Mouse (Mus musculus): ENCODE data around the gene Pdcd11. TPM values are rescaled to one million over a fixed set of nuclear protein-coding genes. Genes with fewer than 3 reads are reported as not detected.

The Pdcd11 gene
- 9.7 and 10.0 TPM in 2 replicates for polyA plus RNA-seq (2012; ENCODE audit: insufficient read depth, insufficient read length, missing spikeins)

DNA sequence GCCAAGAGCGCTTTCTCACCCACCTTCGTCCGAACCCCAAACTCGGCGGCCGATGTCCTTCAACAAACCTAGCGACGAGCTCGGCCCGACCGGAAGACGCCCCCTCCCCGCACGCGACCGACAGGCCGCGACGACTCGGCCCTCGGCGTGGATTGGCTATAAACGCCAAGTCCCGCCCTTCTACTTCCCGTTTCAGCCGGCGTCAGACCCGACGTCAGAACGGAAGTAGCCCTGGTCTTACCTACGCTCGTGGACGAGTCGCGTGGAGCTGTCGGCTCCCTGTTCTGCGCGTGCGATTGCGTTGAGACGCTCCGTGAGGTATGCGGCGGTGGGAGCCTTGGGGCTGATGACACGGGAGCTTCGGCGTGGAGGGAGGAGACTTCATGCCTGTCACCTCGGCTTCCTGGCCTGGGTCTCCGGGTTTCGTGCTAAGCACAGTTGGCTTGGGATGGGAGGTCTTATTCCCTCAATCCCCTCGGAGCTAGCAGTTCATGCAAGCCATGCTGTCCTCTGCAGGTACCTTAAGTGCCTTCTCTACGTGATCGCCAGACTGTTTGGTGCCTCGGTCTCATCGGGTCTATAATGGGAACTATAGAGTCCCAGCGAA, at the start of gene Pdcd11, which contains the start of gene Usmg5:
Pdcd11 (plus strand) TSS at position 219 of the 607 bp plus-strand sequence.
Usmg5 (minus strand) TSS at position 98 of the 607 bp plus-strand sequence.
- TF ChIP-seq POLR2A (IDR thresholded peaks at IDR 0.05; ENCODE audit: borderline replicate concordance, low read depth, low read length) (peak; percentile 52; the same call in 1 of the 2 replicates), CTCF (IDR thresholded peaks at IDR 0.05; ENCODE audit: low read depth, low read length) (no peak)
- Histone ChIP-seq H3K4me1 (ENCODE audit: control insufficient read depth, insufficient read depth, low read length) (peaks cover 17% of the 10 kb centered on the region), H3K27ac (ENCODE audit: insufficient read depth, low read depth, low read length) (peak within 1 kb of the TSS; percentile 46), H3K4me3 (ENCODE audit: insufficient read depth, low read length) (peak within 1 kb of the TSS; percentile 86)

GRCm38 (mm10) chr19:47043608-47044007, 47.0 kb upstream of the Pdcd11 start:
- no peak overlapping the region for H3K4me3 ChIP-seq (ENCODE audit: insufficient read depth, low read length)
- 0 out of 2 replicates have a peak overlapping the region, but pooled peaks have one; percentile 4 for H3K27ac ChIP-seq (ENCODE audit: insufficient read depth, low read depth, low read length)
- H3K4me1 ChIP-seq (ENCODE audit: control insufficient read depth, insufficient read depth, low read length): 0 out of 2 replicates have a peak, but pooled peaks cover 4% of the 10 kb centered on the region
- TF ChIP-seq POLR2A (IDR thresholded peaks at IDR 0.05; ENCODE audit: borderline replicate concordance, low read depth, low read length) (no peak), CTCF (IDR thresholded peaks at IDR 0.05; ENCODE audit: low read depth, low read length) (peak; percentile 39; the same call in 1 of the 2 replicates)

GRCm38 (mm10) chr19:47046343-47046742, 44.2 kb upstream of the Pdcd11 start:
- no peak overlapping the region for H3K4me3 ChIP-seq (ENCODE audit: insufficient read depth, low read length)
- H3K27ac ChIP-seq (ENCODE audit: insufficient read depth, low read depth, low read length): no peak overlapping the region
- no peak for TF ChIP-seq POLR2A (IDR thresholded peaks at IDR 0.05; ENCODE audit: borderline replicate concordance, low read depth, low read length)
- TF ChIP-seq CTCF (IDR thresholded peaks at IDR 0.05; ENCODE audit: low read depth, low read length): no peak
- peaks cover 11% of the 10 kb centered on the region; the same call in 1 of the 2 replicates for H3K4me1 ChIP-seq (ENCODE audit: control insufficient read depth, insufficient read depth, low read length)

GRCm38 (mm10) chr19:47047236-47047833, 43.2 kb upstream of the Pdcd11 start:
- Histone ChIP-seq H3K4me1 (ENCODE audit: control insufficient read depth, insufficient read depth, low read length) (peaks cover 11% of the 10 kb centered on the region; the same call in 1 of the 2 replicates), H3K4me3 (ENCODE audit: insufficient read depth, low read length) (no peak overlapping the region), H3K27ac (ENCODE audit: insufficient read depth, low read depth, low read length) (no peak overlapping the region)
- no peak for TF ChIP-seq CTCF (IDR thresholded peaks at IDR 0.05; ENCODE audit: low read depth, low read length)
- no peak for TF ChIP-seq POLR2A (IDR thresholded peaks at IDR 0.05; ENCODE audit: borderline replicate concordance, low read depth, low read length)

DNA sequence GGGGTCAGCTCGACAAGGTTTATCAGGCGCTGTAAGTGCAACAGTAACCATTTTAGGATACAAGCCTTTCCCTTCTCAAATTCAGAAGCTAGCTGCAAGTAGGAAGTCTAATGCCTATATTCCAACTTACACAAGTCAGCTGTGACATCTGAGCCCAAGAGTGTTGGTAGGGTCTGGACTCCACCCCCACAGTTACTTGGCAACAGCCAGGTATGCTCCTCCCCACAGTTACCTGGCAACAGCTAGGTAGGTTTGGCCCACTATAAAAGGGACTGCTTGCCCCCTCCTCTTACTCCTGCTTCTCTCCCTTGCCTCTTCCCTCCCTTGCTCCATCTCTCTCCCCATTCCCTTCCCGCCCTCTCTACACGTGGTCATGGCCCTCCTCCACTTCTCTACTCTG, 41.5 kb upstream of the Pdcd11 start:
- TF ChIP-seq POLR2A (IDR thresholded peaks at IDR 0.05; ENCODE audit: borderline replicate concordance, low read depth, low read length) (no peak), CTCF (IDR thresholded peaks at IDR 0.05; ENCODE audit: low read depth, low read length) (no peak)
- Histone ChIP-seq H3K4me3 (ENCODE audit: insufficient read depth, low read length) (no peak overlapping the region), H3K27ac (ENCODE audit: insufficient read depth, low read depth, low read length) (no peak overlapping the region), H3K4me1 (ENCODE audit: control insufficient read depth, insufficient read depth, low read length) (peaks cover 8% of the 10 kb centered on the region; the same call in 1 of the 2 replicates)

GRCm38 (mm10) chr19:47049840-47050239, 40.7 kb upstream of the Pdcd11 start:
- no peak for TF ChIP-seq POLR2A (IDR thresholded peaks at IDR 0.05; ENCODE audit: borderline replicate concordance, low read depth, low read length)
- no peak for TF ChIP-seq CTCF (IDR thresholded peaks at IDR 0.05; ENCODE audit: low read depth, low read length)
- Histone ChIP-seq H3K4me1 (ENCODE audit: control insufficient read depth, insufficient read depth, low read length) (peaks cover 7% of the 10 kb centered on the region; the same call in 1 of the 2 replicates), H3K27ac (ENCODE audit: insufficient read depth, low read depth, low read length) (no peak overlapping the region), H3K4me3 (ENCODE audit: insufficient read depth, low read length) (peak overlapping the region; percentile 90)

DNA sequence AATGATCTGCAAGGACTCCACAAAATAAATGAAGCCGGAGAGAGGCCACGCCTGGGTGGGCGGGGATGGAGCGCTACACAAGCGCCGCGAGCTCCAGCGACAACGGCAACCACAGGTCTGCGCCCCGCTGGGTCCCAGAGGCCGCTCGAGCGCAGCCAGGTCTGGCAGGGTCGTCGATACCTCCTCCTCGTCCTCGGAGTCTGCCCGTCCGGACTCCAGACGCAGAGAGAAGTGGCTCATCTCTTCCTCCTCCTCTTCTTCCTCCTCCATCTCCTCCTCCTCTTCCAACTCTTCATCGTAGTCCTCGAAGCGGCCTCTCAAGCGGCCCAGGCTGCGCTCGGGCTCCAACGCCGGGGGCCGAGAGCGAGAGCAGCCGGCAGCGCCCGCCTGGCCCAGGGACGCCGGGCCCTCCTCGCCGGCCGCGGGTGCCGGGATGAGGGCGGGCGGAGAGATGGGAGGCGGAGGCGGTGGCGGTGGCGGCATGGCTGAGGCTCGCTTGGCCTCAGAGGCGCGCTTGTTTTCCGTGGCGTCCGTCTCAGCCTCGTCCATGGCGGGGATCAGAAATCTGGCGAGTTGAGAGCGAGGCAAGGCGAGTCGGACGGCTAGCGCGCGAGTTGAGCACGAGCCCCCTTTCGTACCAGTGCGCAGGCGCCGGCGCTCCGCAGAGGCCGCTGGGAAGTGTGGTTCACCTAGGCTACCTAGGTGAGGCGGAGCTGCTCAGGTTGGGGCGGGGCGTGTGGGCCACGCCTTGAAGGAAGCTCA, 40.1 kb upstream of the Pdcd11 start, which contains the start of gene Pcgf6:
Pcgf6 (minus strand) TSS at position 636 of the 762 bp plus-strand sequence.
- Histone ChIP-seq H3K4me1 (ENCODE audit: control insufficient read depth, insufficient read depth, low read length) (peaks cover 7% of the 10 kb centered on the region; the same call in 1 of the 2 replicates), H3K4me3 (ENCODE audit: insufficient read depth, low read length) (peak within 1 kb of the TSS; percentile 90), H3K27ac (ENCODE audit: insufficient read depth, low read depth, low read length) (peak within 1 kb of the TSS; percentile 35)
- TF ChIP-seq CTCF (IDR thresholded peaks at IDR 0.05; ENCODE audit: low read depth, low read length): no peak

DNA sequence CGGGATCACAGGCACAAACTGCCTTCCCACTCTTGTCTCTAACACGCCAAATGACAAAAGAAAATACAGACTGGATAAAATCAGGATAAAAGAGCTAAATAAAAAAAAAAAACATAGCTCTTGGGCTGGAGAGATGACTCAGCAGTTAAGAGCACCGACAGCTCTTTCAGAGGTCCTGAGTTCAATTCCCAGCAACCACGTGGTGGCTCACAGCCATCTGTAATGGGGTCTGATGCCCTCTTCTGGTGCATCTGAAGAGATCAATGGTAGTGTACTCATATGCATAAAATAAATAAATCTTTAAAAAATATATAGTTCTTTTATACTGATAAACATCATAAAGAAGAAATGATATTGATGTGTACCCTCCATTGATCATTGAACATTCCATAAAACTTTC, 37.6 kb upstream of the Pdcd11 start:
- H3K4me1 ChIP-seq (ENCODE audit: control insufficient read depth, insufficient read depth, low read length): peaks cover 7% of the 10 kb centered on the region; the same call in 1 of the 2 replicates
- no peak overlapping the region for H3K4me3 ChIP-seq (ENCODE audit: insufficient read depth, low read length)
- TF ChIP-seq CTCF (IDR thresholded peaks at IDR 0.05; ENCODE audit: low read depth, low read length) (no peak), POLR2A (IDR thresholded peaks at IDR 0.05; ENCODE audit: borderline replicate concordance, low read depth, low read length) (no peak)
- no peak overlapping the region for H3K27ac ChIP-seq (ENCODE audit: insufficient read depth, low read depth, low read length)

DNA sequence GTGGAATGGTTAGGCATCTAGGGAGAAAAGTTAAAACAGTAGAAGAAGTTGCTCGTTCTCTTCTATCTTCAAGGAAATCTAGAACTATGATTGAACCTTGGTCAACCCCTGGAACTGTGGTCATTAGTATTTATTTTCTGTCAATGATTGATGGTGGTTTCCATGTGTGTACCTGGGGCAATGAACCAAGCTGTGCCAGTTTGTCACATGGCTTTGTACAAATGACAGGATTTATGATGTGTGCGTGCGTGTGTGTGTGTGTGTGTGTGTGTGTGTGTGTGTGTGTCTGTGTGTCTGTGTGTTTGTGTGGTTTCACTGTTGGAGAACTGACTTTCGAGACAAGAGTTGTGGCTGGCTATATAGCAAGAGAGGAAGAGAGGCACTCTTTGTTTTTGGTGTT, 37.1 kb upstream of the Pdcd11 start:
- Histone ChIP-seq H3K4me1 (ENCODE audit: control insufficient read depth, insufficient read depth, low read length) (peaks cover 7% of the 10 kb centered on the region; the same call in 1 of the 2 replicates), H3K27ac (ENCODE audit: insufficient read depth, low read depth, low read length) (no peak overlapping the region), H3K4me3 (ENCODE audit: insufficient read depth, low read length) (no peak overlapping the region)
- TF ChIP-seq CTCF (IDR thresholded peaks at IDR 0.05; ENCODE audit: low read depth, low read length) (no peak), POLR2A (IDR thresholded peaks at IDR 0.05; ENCODE audit: borderline replicate concordance, low read depth, low read length) (no peak)
